Mouse (Mus musculus) CD8-positive naive resting alpha-beta T cell, adult 2 months (primary cell): Measurements from ENCODE around the gene Trappc2l.
A peak's percentile ranks its signal among the peaks of the same experiment; 100 is the strongest.

Source experiments
- DNase-seq, 2 experiments: peaks; one replicate each; pipeline ENCODE4 v3.0.0; 2022; ENCODE audit warnings: low read depth in 2 of 2, low spot score in 2 of 2

Trappc2l gene

DNA sequence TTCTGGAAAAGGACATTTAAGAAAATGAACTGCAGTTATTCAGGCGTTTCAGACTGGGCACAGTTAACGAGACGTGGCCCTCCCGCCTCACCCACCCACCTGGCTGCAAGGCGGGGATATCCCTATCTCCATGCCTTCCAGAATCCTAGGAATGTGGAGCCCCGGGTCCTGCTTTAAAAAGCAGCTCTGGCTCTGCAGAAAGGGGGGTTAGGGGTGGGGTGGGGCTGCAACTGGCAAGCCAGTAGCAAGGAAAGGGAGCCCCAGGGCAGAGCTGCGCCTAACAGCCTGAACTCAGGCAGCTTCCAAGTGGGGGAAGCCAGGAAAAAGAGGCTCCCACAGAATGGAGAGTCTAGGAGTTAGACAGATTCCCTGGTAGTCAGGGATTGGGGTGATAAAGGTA, 32.2 kb upstream of the Trappc2l start:
- no peak for DNase-seq

DNA sequence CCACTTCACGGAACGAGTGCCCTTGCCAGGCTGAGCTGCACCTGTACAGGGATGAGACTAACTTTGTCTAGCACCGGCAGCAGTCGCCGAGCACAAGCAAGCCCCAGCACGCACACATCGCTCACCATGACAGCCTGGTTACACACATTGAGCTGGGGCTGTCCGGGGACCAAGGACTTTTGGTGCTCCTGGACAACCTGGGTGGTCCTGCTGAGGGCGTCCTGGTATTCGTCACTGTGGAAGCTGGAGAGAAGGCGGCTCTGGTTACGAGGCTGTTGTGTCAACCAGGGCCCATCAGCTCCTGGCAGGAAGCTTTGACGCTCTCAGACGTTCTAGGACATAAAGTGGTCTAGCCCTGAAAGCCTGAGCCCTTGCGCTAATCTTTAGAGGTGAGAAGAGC, 30.5 kb upstream of the Trappc2l start:
- DNase-seq, result no peak

DNA sequence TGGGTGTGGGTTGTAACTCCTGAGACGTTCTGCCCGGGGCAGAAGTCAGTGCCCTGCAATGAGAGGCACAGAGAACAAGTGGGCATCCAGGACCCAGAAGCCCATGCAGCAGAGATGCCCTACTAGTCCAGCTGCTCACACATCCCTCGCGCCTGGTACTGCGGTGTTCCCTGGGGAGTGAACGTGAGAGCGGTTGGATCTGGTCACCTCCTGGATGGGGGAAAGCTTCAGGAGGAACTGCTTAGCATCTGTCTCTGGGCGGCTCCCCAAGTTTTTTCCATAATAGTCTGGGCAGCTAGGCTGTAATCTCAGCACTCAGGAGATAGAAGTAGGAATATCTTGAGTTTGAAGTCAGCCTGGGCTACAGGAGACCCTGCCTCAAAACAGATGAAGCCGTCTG, 26.5 kb upstream of the Trappc2l start:
- no peak for DNase-seq

DNA sequence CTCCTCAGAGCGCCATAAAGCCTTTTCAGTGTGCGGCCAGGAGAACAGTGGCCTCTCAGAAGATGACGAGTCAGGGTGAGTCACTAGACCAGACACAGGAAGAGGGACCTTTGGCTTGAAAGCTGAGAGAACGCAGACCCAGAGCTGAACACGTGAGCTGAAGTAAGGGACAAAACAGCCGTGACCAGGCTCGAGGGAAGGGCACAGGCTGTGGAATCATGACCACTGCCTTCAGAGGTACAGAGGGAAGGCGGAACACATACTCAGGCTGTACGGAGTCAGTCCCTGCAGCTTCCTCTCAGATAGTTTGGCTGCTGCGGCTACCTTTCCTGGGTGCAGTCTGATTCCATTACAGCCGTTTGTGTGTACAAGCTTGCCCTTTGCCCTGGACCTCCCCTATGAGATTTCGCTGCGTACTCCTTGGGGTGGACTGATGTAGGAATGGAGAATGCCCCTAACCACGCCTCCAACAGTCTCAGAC, 26.0 kb upstream of the Trappc2l start:
- DNase-seq, result no peak

DNA sequence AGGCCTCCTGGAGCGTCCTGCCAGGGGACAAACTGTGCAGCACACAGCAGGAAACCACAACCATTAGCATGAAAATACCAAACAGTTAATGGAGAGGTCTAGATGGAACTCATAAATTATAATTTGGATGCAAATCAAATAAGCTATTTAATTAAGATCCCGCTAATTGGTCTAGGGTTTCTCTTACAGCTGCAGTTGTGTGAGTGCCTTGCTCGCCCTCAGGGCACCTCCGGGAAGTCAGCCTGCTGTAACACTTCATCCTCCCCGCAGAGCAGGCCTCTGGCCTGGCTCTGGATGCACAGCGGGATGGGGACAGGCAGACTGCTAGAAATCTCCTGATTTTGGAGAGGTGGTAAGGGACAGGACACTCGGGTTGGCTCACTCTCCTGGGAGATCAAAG, 25.3 kb upstream of the Trappc2l start:
- DNase-seq, result no peak

DNA sequence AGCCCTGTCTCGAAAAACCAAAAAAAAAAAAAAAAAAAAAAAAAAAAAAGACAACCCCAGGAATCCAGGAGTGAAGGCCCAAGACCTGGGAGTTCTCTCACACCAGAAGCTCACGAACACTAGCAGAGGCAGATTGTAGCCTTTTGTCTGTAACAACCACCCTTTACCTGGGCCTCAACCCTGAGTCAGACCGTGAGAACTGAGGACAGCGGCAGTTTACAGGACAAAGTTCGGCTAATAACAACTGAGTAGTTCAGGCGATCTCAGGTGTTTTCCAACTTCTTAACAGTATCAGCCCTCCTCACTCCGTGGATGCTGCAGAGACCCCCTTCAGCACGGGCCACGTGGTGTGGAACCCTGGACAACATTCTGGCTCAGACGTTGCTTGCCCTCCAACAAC, 24.7 kb upstream of the Trappc2l start:
- DNase-seq, result no peak

DNA sequence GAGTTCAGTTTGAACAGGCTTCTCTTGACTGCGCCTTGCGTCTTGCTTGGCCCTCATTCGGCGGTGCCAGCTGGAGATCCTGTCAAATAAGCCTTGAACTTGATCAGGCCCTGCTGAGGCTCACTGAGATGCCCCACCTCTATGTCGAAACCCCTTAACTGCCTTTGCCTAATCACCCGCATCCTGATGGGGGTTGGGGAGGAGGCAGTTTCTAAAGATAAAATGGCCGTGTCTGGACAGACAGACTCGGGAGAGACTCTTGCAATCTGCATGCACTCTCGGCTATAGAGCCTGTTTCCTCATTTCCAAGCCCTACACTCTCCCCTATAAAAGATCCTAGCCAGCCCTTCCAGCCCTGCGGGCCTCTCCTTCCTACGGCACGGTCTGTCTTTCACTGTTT, 18.2 kb upstream of the Trappc2l start:
- DNase-seq, result no peak

DNA sequence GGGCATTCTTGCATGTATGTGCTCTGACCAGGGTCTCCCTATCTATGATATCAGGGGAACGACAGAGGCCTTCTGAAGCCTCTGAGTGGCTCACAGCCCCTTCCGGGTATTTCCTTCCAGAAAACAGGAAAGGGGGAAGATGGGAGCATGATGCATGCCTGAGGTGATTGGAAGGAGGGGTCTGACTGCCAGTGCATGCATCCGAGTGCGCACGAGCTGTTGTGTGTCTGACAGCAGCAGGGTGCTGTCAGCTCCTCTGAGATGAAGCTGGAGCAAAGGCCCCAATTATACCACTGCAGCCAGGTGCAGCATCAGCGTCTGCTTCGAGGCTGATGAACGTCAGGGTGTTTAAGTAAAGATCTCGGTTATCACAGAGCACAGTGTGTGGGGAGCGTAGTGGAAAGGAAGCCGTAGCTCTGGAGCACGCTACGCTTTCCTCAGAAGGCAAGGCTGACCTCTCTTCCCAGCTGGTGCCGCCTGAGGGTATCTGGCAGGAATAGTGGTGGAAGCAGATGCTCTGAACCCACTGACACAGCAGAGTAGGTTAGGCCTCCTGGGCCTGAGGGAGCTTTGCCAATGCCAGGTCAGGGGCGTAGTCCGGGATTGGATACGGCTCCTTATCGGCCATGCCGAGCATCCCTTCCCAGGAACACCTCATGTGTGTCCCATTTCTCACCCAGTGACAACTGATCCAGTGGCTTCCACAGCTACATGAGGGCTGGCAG, 17.5 kb upstream of the Trappc2l start:
- DNase-seq, result no peak

DNA sequence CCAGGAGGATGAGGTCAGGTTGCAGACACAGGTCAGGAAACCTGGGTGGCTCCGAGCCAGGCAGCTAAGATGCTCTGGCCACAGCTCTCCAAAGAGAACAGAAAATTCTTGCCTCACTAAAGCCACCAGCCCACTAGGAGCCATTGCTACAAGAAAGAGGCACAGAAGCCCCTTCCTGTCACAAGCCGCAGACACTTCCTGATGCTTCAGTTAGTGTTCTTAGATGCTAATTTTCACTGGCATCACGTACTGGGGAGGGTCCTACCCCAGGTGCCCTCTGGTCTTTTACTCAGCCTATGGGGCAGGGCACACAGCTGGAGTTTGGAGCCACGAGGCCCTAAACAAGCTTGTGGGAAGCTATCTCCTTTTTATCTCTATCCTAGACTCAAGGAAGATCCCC, 15.4 kb upstream of the Trappc2l start:
- peak in 1 of 2 experiments; percentile 20 for DNase-seq

DNA sequence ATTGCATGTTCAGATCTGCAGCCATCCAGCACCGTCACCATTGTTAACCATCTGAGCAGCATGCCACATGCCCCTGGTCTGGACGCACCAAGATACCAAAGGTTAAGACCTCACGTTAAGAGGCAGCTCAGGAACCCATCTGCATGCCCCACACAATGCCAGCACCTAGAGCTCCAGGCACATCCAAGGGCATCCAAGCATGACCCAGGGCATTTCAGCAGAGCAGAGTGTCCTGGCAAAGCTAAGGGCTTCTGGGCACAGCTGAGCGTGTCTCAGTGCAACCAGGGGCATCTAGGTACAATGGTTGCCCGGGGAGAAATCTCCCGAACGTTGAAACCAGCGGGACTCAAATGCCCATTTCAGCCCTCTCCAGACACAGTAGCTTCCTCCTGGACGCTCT, 10.8 kb upstream of the Trappc2l start:
- DNase-seq, result no peak

DNA sequence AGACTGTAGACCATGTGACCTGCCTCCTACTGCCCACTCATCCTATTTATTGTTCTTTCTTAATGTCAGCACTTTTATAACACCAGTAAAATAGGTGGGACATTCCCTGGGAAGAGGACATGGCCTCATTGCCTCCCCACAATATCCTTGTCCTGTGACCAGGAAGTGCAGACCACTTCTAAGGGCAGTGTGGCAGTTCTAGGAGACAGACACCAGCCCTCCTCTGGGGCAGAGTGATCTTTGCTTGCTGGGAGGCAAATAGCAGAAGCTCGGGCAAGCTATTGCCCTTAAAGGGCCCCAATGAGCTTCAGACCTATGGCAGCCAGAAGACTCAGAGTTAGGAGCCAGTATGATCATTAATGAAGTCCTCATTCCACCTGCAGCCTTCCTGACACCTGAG, 6.8 kb upstream of the Trappc2l start:
- no peak for DNase-seq

DNA sequence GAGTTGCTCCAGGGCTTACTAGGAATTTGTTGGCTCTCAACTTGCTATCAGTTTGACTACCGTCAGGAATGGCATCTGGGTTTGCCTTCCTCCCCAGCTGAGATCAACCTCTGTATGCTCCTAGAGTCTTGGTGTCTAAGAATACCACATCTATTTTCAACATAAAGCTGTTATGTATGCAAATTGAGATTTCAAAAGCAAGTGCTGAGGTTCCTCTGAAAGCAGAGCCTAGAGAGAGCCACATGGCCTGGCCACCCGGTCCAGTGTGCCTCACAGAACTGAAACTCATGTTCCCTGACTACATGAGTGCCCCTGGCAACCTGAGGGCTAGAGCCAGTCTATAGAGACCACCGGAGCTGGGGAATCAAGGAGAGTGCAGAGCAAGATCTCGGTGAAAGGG, 6.1 kb upstream of the Trappc2l start:
- DNase-seq, result no peak

DNA sequence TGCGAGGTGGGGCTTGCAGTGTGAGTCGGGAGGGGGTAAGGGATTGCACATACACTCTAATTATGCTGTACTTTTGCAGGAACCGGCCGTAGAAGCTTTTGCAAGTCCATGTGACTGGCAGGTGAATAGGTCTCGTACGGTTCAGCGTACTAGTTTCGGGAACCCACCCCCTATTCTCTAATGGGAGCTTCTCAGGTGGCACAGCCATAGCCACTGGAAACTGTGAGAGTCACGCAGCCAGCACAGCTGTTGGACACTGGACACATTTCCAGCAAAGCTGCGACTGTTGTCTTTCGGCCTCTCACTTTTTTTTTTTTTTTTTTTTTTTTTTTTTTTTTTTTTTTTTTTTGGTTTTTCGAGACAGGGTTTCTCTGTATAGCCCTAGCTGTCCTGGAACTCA, 4.6 kb upstream of the Trappc2l start:
- no peak for DNase-seq

DNA sequence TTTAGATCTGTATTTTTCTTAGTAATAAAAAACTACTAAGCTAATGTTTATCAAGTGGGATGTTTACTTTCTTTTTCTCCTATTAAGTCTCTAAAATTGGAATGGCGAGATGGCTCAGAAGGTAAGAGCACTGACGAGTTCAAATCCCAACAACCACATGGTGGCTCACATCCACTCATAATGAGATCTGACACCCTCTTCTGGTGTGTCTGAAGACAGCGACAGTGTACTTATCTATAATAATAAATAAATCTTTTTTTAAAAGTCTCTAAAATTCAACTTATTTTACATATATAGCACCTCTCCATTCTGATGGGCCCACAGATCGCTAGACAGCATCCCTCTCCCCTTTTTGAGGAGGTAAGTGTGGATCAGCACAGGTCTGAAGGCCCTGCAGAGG, 1.2 kb upstream of the Trappc2l start:
- DNase-seq, result no peak

DNA sequence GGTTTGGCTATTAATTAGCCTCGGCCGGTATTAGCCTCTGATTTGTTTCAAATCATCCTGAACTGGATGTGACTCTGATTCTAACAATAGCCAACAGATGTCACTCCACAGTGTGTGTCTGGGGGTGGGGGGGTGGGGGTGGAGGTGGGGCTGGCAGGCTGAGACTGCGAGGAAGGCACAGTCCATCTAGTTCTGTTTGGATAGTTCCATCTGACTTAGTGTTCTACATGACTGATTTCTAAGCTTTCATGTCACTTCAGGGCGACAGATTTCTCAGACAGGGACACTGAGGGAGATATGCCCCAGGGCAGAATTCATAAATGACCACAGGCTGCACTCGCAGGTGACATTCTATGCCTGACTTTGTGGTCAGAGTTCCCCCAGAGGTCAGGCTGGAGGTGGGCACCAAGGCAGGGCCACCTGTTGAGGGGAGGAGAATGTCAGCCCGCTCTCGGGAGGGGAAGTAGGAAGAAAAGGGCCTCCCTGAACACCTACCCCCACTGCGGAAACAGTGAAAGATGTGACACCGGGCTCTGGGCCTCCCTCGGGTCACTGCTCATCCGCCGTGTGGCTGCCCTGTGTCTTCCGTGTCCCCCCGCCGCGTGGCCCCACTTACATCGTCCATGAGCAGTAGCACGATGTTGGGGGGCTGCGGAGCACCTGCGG, 695 bp upstream of the Trappc2l start:
- DNase-seq, result no peak

DNA sequence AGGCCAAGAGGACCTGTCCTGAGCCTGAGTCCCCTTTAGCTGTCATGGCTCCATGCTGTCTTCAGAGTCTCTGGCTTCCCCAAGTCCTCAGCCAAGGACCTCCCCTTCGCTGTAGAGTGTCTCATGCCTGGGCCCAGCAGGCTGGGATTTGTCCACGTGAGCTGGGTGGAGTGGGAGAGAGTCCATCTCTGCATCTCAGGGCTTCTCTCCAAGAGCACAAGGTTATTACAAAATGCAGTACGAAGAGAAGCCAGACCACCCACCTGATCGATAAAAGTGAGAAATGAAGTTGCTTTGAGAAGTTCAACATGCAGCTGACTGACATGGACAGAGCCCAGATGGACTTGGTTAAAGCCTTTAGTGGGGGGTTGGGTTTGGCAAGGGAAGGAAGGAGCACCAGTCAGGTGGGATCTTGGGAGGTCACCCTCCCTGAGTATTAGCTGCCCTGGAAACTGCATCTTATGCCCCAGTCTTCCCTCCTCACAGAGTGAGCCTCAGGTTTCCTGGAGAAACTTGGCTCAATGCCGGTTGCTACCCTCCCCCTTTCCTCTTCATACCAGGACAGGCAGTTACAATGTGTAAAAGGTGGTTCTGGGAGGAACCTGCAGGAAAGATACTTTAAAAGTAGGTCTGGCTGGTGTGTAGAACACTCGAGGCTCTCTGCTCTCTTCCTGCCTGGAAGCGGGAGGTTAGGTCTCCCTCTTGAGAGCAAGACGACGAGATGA, 4.9 kb downstream of the Trappc2l start:
- no peak for DNase-seq

DNA sequence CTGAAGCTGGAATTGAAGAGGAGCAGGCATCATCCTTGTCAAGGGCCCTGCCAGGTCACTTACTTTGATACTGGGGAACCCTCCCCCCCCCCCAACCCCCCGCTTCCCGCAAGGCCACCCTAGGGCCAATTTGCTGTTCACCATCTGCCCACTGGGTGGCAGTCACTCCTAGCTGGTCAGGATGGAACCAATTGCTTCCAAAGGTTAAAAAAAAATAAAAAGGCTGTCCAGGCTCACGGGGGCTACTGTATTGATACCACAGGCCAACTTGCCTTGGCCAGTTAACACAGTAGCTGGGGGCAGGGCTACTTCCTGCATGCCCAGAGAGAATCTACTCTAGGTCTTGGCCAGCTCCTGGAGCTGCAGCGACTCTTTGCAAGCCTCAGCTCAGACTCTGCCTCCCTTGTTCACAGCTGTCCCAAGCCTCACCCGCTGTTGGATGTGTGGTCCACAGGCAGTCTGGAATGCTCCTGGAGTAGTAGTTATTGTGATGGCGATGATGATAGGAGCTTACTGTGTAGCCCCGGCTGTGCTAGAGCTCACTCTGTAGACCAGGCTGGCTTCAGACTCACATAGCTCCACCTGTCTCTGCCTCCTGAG, 6.6 kb downstream of the Trappc2l start:
- peak; percentile 47 to 74 for DNase-seq

DNA sequence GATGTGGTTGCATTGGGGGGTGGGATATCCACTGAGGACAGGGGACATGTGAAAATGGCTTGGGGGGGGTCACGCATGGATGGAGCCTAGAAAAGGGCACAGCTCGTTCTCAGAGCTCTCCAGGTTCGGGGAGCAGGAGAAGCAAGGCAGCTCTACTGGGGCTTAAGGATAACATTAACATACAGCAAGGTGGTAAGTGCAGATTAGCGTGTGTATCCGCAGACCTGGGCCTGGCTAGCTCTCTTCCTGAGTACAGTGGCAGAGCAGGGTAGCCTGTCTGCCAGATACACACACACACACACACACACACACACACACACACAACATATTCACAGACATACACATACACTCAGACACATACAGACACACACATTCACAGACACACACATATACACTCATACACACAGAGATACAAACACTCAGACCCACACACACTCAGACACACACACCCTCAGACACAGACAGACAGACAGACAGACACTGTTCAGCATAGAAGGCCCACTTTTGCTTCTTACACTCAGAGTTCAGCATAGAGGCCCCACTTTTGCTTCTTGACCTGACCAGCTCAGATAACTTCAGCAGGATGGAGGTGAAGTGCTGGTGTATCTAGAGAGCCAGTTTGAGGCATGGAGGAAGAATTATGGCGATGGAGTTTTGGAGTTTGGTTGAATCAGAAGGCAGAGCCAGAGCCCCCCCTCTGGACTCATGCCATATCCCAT, 7.4 kb downstream of the Trappc2l start:
- no peak for DNase-seq

DNA sequence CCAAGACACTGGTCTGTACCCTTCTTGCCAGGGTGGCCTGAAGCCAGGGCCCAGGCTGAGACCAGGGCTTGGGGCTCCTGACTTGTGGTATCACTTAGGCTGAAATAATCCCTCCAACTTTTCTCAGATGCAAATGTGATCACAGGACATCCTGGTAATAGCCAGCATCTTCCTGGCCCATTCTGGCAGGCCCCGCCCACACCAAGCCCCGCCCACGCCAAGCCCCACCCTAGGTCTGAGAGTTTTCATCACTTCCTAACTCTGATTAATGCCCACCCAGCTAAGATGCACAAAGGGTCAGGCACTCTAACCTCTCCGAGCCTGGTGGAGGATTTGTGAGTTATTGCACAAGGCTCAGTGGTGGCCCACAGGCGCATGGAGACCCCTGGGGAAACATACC, 9.0 kb downstream of the Trappc2l start:
- DNase-seq, result no peak

DNA sequence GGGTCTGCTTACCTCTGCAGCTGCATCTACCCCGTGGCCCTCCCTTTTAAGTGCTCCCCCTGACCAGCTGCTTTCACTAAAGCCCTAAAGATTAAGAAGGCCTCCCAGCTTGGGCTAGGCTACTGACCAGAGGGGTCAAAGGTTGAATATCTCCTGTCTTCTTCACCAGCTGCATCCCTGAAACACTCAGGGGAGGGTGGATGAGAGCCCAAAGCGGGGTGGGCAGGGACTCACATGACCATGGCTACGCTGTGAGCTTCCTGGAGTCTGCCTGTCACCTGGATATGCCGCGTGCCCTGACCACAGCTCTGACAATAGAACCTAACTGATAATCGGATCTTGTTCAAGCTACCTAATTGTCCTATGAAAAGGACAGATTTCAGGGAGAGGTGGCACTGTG, 11.3 kb downstream of the Trappc2l start, which contains the start of gene Pabpn1l:
Gene Pabpn1l (minus strand): TSS at position 13 of the 400 bp plus-strand sequence.
- DNase-seq, result no peak
